Mouse (Mus musculus) B cell, adult 2 months (primary cell): ENCODE data around the gene Gm10401.

Experiments used
- DNase-seq, 2 experiments: peaks; one replicate each; pipeline ENCODE4 v3.0.0; 2022

Gene Gm10401

DNA sequence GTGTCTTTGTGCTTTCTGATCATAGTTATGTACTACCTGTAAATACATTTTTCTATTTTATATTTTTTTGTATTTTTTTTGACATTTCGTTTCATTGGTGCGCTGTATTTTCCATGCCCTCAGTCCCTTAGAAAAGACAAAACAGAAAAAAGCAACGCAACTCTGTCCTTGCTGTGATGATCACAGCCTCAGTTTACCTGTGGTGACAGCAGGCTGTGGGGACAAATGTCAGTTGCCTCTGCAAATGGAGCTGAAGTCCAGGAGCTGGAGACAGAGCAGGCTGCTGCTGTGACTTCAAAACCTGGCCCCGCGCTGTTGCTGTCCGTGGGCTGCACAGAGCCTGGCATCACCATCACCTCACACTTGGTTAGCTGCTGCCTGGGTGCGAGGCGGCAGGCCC lies at the start of gene Gm10401:
Gm10401 (minus strand) TSS at position 101 of the 400 bp plus-strand sequence.
- DNase-seq = no peak

- no peak for DNase-seq
Measured at GRCm38 (mm10) chr5:115147388-115147787, 49.3 kb upstream of the Gm10401 start.

GRCm38 (mm10) chr5:115146747-115147130 lies 48.6 kb upstream of the Gm10401 start:
- DNase-seq = no peak

DNA sequence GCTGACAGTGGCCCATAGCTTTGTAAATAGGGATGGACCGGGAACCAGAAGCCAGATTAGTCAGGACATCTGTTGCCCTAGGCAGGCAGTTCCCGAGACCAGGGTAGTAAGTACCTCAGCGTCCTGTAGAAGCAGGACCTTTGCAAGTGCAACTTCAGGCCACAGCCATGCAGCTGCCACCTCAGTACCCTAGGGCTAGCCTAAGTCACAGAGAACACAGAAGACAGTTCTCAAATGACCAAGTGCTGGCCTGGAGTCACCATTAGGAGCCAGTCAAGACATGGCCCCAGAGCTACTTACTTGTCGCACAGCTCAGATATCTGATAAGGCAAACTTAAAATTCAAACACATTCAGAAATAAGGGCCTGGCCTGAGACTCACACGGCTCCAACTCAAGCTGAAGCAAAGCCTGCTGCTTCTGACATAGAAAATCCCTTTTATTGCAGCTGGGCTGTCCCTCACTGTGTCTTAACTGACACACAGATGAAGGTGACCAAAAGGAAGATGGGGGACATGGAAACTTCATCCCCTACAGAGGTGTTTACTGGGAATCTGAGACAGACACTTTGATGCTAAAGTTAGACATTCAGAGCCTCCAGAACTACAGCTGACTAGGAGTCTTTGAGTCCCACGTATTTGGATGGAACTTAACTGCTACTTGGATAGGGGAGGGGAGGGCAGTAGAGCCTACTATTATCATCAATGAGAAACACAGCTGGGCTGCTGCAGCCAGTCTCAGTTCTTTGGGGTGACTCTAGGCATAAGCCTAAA lies 48.1 kb upstream of the Gm10401 start:
- DNase-seq = no peak

GRCm38 (mm10) chr5:115145253-115145968 lies 47.3 kb upstream of the Gm10401 start:
- DNase-seq = no peak

DNA sequence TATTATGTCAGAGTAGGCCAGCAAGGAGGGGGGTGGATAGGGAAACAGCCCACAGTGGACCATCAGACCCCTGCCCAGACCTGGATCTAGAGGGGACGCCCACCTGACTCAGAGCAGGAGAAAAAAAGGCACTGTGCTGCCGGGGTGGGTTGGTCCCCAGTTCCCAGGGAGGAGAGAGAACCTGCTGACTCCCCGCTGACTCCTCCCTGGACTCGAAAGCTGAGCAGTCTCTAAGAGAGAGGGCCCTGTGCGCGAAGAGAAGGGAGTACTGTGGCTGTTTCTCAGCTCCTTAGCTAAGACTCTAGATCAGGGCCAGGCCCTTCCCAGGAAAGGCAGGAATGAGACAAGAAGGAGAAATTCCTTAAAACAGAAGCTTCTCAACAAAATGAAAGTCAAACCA lies 46.4 kb upstream of the Gm10401 start:
- DNase-seq = no peak

DNA sequence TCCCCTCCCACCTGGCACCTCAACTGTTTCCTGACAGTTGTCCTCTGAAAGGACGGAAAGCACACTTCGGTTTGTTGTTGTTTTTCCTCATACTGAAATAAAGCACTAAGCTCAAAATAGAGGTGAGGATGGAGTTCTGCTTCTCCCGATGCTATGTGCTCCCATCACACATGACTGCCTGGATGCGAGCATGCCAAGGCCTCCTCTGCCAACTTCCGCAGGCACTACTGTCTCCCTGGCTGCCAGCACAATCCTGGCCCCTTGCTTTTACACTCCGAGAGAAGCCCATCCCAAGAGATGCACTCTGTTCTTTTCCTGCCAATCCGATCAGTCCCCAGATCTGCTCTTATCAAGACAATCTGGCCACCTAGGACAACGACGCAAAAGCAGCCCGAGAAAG lies 45.5 kb upstream of the Gm10401 start:
- no peak for DNase-seq

- DNase-seq = no peak
Measured at GRCm38 (mm10) chr5:115142166-115142697, 44.1 kb upstream of the Gm10401 start.

- DNase-seq = no peak
Measured at GRCm38 (mm10) chr5:115140726-115141125, 42.6 kb upstream of the Gm10401 start.

- DNase-seq = no peak
Measured at GRCm38 (mm10) chr5:115139124-115139523, 41.0 kb upstream of the Gm10401 start.

GRCm38 (mm10) chr5:115134234-115135165 lies 36.4 kb upstream of the Gm10401 start, which contains the start of gene Unc119b:
Unc119b (minus strand) TSS chr5:115134975.
- DNase-seq = peak; percentile 98

DNA sequence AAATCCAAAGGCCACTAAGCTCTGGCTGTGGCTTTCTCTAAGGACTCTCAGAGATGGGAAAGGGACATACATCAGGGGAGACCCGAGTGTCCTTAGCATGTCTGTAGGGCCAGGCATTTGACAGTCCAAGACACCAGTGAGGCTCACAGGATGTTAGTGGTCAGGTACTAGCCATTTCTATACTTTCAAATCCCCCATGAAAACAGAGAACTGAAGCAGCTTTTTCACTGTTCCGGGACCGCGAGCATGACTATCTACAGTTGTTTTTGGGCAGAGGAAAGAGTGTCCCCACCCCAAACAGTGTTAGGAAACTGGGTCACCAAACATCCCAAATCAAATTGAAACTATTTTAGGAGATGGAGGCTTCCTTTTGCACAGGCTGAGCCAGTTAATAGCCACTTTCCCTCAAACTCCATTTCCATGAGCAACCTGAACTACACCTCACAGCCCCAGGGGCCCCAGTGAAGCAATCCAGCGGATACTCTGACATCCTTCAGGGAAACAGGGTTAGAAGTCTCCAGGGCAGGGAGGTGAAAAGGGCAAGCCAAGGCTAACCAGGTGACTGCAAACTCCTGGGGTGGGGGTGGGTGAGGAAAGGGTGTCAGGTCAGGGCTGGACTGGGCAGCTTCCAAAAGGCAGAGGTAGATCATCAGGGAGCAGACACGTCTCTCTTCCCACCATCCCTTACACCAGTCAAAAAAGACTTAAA lies 35.4 kb upstream of the Gm10401 start:
- DNase-seq = peak; percentile 23 to 24

- peak in 1 of 2 experiments; percentile 15 for DNase-seq
Measured at GRCm38 (mm10) chr5:115132465-115132864, 34.4 kb upstream of the Gm10401 start.

DNA sequence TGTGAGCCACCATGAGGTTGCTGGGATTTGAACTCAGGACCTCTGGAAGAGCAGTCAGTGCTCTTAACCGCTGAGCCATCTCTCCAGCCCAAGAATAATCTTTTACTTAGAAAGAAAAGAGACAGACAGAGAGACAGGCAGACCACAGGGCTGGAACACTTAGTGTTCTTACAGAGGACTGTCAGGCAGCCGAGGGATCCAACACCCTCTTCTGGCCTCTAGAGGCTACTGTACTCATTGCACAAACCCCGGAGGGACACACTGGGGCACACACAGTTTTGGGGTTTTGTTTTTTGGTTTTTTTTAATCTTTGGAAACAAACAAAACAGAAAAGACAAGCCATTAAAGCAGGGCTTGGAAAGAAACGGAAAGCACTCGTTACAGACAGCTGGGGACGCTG lies 31.2 kb upstream of the Gm10401 start:
- no peak for DNase-seq

- DNase-seq = no peak
Measured at GRCm38 (mm10) chr5:115127421-115128179, 29.5 kb upstream of the Gm10401 start.

- peak in 1 of 2 experiments; percentile 12 for DNase-seq
Measured at GRCm38 (mm10) chr5:115126578-115127312, 28.6 kb upstream of the Gm10401 start.

DNA sequence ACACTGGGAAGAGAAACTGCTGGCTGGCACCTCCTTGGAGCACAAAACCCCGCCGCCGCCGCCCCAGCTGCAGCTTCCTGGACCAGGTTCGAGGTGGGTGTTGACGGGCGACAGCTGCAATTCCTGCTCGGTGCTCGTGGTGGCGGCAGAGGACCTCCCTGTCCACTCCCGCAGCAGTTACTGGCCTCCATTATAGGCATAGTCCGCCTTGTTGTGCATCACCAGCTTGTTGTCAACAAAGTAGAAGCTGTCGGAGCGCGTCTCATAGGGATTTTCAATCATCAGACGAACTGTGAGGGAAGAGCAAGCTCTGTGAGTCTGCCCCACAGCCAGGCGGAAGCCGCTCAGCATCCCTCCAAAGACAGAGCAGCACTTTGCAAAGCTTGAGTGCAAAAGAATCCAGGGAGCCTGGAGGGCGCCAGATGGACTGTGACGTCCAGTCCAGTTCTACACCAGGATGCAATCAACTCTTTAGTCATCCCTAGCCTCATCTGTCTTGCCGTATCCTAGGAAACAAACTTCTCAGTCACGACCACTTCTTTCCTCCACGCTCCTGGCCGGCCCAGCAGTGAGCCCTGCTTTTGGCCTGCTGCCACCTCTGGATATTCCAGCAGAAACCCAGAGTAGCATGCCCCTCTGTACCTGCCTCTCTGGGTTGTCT lies 27.2 kb upstream of the Gm10401 start:
- DNase-seq = peak; percentile 85 to 86

- DNase-seq = no peak
Measured at GRCm38 (mm10) chr5:115124690-115125089, 26.6 kb upstream of the Gm10401 start.

DNA sequence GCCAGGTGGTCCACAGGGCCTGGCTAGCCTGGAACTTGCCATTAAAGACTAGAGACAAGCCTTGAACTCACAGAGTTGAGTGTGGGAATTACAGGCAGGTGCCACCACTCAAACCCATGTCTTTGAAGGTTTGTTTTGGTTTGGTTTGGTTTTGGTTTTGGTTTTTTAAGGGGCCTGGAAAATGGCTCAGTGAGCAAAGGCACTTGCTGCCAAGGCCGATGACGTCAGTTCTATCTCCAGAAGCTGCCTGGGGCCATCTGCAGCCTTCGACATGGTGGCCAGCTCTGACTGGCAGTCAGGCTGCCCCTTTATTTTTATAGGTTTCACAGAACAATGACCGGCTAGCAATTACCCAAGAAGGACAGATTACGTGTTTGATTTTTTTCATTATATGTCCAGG lies 22.9 kb upstream of the Gm10401 start:
- DNase-seq = no peak

DNA sequence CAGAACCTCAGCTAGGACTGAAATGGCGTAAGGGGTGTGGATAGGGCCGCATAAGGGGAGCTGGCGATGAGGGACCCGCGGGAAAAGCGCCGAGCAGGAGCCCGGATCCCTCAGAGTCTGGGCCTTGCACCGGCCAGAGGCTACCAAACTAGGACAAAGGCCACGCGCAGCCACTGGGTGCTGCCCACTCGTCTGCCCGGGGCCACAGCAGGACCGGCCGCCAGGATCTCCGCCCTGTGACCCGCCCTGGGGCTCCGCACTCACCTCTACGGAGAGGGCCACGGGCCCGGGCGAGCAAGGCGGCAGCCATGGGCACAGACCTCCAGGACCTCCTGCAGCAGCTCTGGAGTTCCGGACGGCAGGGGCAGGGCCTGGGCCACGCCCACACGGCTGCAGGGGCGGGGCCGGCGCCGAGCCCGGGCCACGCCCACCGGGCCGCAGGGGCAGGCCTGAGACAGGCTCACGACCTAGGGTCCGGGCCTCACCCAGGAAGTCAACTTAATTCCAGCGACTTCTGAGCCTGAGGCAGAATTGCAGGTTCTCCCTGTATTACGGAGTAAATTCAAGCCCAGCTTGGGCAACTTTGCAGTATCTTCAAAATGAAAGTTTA lies 21.0 kb upstream of the Gm10401 start, which contains the start of gene Acads:
Acads (minus strand) TSS at position 386 of the 610 bp plus-strand sequence.
- DNase-seq = peak; percentile 93 to 94
